Mouse (Mus musculus): ENCODE data around the gene Psmc3.

Gene Psmc3

GRCm38 (mm10) chr2:91058435-91058834 lies 4.6 kb downstream of the Psmc3 start:
- no peak for DNase-seq

DNA sequence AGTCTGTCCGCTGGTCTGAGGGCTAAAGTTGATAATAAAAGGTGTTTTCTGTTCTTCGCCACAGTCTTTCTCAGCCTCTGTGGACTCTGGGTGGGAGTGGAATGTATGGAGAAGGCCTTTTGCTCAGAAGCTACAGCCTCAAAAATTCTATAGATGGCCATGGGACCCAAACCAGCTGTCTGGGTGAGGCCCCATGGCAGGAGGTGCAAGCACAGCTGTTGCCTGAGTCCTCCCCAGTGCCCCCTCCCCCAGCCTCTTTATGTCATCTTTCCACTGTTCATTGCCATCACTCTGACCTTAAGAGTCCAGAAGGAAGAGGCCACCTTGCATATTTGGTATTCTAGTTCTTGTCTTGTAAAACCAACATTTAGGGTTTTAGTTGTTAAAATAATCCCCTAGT lies 5.6 kb downstream of the Psmc3 start:
- DNase-seq, result no peak

GRCm38 (mm10) chr2:91060544-91061355 lies 6.9 kb downstream of the Psmc3 start:
- no peak for DNase-seq

DNA sequence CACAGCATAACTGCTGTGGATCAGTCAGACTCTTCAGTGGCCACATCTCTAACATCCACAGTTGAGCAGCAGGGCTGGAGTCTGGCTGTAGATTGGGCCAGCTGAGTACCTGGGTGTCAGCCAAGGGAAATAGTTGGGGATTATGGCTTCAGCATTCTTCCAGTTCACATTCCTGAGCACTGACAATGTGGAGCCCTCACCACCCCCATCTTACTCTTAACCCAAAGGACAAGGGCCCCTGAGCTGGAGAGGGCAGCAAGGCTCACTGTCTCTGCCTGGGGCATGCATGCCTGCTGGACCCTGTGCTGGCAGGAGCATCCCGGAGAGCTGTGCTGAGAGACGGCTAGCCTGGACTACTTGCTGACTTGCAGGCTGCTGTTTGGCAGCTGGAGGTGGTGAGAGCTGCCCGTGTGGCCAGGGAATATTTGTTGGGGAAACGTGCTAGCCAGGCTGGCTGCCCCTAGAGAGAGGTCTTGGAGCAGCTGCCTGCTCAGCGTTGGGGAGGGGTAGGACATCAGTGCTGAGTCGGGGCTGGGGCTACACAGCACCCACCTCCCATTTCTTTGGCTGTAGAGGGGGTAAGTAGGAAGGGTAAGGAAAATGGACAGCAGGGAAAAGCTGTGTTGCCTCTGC lies 8.2 kb downstream of the Psmc3 start:
- peak; percentile 69 for DNase-seq

DNA sequence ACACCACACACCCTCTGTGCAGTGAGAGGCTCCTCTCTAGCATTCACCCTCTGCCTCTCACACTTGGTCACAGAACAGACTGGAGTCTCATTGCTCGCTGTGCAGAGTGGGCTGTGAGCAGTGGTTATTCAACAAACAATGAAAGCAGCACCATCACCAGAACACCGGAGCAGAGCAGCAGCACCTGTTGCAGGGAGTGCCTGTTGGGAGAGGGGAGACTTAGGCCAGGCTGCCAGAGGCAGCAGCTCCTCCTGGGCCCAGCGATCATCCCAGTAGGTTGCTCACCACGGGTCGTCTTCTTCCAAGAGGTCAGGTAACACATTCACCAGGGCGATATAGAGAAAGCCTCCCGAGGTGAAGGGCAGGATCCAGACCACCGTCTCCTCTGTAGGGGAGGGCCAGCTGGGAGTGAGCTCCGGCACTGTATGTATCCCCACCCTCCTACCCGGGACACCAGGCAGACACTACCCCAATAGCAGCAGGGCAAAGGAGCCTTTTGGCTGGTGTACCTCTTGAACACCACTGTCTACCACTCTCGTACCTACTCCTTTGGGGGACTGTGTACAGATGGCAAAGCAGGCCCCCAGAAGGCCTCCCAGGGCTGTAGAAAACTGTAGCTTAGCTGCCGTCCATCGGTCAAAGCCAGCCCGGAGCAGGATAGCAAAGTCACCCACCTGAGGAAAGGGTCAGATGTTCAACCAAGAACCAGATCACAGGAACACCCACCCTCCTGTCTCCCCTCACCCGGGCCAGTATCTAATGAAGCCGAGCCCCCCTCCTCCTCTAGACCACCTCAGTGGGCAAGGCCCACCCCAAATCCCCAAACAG lies 9.2 kb downstream of the Psmc3 start:
- DNase-seq, result no peak

- DNase-seq, result no peak
Observed at GRCm38 (mm10) chr2:91064211-91064610, 10.4 kb downstream of the Psmc3 start.

GRCm38 (mm10) chr2:91065544-91065943 lies 11.7 kb downstream of the Psmc3 start:
- peak; percentile 43 for DNase-seq

- DNase-seq, result no peak
Observed at GRCm38 (mm10) chr2:91066455-91066854, 12.6 kb downstream of the Psmc3 start.

DNA sequence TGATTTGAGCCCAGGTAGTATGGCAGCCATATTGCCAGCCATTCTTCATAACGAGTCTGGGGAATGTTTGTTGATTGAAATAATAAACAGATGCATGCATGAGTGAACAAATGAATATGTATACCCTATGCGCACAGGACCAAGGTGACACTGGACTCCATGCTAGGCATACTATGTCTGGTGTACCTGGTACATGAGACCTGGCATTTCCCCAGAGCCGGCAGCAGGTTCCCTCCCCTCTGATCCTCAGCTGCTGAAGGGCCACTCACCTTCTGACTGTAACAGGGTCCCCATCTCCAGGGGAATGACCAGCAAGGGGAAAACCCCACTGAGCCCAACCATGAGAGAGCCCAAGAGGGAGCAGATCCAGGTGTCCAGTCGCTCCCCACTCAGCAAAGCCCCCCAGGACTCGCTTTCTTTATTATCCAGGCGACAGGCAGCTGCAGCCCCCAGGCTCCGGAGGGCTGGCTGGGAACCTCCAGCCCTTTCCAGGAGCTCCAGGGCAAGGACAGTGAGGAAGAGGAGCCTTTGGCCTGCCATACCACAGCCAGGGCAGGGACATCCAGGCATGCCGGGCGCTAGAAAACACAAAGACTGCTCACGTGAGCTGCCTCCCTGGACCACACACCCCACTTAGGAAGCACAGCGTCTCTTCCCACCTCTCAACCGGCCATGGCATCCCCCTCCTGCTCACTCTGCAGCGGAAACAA lies 14.5 kb downstream of the Psmc3 start:
- DNase-seq, result peak; percentile 58

DNA sequence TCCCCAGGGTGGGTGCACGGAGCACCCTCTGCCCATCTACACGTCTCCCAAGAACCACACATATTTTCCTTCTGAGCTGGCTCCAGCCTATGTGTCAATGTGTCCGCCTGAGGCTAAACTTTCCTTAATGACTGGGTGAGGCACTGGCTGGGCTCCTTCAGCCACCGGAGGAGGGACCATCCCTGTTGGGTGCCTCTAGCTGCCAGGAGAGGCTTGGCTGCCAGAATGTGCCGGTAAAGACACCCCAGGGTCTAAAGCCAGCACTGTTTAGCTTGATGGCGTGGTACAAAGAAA lies 15.0 kb downstream of the Psmc3 start:
- no peak for DNase-seq

DNA sequence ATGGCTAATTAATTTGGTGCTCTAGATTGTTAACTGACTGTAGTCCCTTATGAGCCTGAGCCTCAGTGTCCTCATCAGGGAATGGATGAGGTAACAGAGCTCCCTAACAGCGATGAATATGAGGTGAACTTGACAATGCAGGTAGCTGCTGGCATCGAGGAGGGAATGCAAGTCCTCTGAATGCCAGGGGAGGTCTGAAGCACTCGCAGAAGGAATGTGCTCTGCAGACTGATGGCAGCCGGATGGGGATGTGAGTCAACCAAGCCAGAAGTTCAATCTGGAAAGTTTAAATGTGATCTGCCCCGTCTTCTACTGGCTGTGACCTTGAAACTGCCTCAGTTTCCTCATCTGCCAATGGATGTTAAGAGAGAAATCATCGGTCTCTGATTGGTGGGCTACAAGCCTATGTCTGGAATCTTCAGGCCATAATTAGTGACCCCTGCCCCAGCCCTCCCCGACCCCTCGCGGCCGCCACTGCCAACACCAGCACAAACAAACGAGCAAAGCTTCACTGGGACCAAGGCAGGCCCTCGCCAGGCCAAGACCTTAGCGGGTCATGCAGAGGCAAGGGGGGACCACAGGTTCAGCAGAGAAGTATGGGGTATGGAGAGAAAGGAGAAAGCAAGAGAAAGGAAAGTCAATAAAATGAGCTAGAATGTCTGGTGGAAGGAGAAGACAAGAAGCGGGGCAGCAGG lies 15.6 kb downstream of the Psmc3 start:
- DNase-seq, result peak; percentile 40

GRCm38 (mm10) chr2:91070076-91070800 lies 16.4 kb downstream of the Psmc3 start, which contains the start of gene Slc39a13:
Slc39a13 (minus strand) TSS chr2:91070417.
- DNase-seq, result peak; percentile 96

- DNase-seq, result no peak
Observed at GRCm38 (mm10) chr2:91071059-91071458, 17.2 kb downstream of the Psmc3 start.

DNA sequence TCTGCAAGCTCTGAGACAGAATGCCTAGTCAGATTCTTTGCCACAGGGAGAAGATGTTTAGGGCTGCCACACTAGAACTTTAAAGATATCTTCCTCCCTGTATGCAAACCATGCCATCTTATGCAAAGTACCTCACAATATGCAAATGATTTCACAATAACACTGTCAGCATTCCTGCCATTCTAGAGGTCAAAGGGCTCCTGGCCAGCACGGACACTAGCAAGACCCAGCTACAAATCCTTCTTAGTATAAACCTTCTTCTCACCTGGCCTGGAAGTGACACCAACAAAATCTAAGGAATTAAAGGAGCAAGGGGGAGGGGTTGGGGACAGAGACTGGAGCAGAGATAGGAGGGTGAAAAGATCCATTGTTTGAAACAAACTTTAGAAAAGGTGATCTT lies 18.3 kb downstream of the Psmc3 start:
- DNase-seq, result peak; percentile 58

DNA sequence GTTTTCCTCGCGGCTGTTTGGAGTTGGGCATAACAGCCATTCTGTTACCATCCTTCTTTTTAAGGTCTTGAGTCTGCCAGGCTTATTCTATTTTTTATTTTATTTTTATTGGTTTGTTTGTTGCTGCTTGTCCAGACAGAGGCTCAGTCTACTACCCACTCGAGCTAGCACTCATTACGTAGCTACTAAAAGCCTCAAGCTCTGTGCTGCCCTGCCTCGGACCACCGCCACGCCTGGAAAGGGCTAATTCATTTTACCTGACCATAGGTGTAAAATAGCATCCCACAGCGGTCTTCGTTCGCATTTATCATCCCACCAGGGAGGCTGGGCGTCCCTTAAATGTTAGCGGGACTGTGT lies 24.1 kb downstream of the Psmc3 start:
- DNase-seq, result no peak

DNA sequence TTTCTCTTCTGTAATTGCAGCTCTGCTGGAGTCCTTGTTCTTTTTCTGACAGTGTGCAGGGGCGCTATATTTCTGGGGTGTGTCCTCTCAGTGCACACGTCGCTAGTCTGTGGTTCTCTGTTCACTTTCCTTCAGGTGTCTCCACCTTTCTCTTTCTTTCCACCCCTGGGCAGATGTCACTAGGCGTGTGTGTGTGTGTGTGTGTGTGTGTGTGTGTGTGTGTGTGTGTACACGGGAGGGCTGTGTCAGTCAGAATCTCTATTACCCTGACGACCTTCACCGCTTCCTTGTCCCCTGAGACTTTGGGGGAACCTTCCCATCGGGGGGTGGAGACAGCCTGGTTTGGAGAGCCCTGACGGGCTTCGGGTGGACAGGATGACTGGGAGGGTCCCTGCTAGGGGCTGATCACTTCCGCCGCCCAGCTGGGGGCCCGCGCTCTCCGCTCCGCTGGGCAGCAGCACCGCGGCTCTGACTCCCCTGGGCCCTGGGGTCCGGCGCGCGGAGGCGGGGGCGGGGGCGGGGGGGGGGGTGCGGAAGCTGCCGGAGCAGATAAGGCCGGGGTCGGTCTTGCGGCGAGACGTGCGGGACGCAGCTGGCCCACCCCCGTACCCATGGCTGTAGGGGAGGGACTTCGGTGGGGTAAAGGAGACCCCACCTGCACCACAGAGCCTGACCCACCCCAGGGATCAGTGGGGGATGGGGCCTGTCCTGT lies 24.7 kb downstream of the Psmc3 start:
- no peak for DNase-seq

DNA sequence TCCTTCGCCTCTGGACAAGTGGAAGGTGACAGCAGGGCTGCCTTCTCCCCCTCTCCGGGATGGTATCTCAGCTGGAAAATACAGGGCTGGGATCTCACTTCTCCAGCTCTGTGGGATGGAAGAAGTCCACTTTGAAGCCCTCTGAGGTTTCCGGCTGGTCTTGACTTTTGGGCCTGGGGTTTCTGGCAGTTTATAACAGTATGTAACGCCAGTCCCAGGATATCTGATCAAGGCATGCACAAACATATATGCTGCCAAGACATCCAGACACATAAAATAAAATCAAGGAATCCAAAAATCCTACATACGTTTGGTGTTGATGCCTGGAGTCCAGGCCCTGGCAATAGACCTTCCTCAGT lies 25.2 kb downstream of the Psmc3 start:
- no peak for DNase-seq

- DNase-seq, result no peak
Observed at GRCm38 (mm10) chr2:91080784-91081513, 27.1 kb downstream of the Psmc3 start.

GRCm38 (mm10) chr2:91081775-91082695 lies 28.2 kb downstream of the Psmc3 start, which contains the start of gene Spi1:
Spi1 (plus strand) TSS chr2:91082390.
- no peak for DNase-seq

All from kidney, adult 11 months (tissue).